Mouse (Mus musculus) midbrain, embryonic 15.5 days (tissue): ENCODE data around the gene Peli2. TPM values are rescaled to one million over a fixed set of nuclear protein-coding genes. Genes with fewer than 3 reads are reported as not detected.

ENCODE experiments used
- ATAC-seq: fragments of 200-750 bp; cut with Nextera tagmentation; replicated peaks from 2 replicates; pipeline ENCODE4 v1.8.0; 2017; ENCODE audit warnings: moderate TSS enrichment
- H3K27ac ChIP-seq: fragments of 300-500 bp; sonication (generic); 2 replicates; pipeline ENCODE4 v1.5.1; 2015; ENCODE audit warnings: mild to moderate bottlenecking, inconsistent platforms
- H3K27me3 ChIP-seq: fragments of 300-500 bp; sonication (generic); replicated peaks from 2 replicates; pipeline ENCODE4 v1.6.1; 2015; ENCODE audit warnings: inconsistent platforms
- H3K36me3 ChIP-seq: fragments of 300-500 bp; sonication (generic); replicated peaks from 2 replicates; pipeline ENCODE4 v1.6.1; 2015; ENCODE audit warnings: inconsistent platforms
- H3K4me1 ChIP-seq: fragments of 300-500 bp; sonication (generic); 2 replicates; pipeline ENCODE4 v1.6.1; 2015; ENCODE audit warnings: inconsistent platforms
- H3K4me2 ChIP-seq: fragments of 300-500 bp; sonication (generic); 2 replicates; pipeline ENCODE4 v1.6.1; 2015; ENCODE audit warnings: inconsistent platforms, mild to moderate bottlenecking, moderate library complexity
- H3K4me3 ChIP-seq: fragments of 300-500 bp; sonication (generic); 2 replicates; pipeline ENCODE4 v1.5.1; 2015; ENCODE audit warnings: mild to moderate bottlenecking, inconsistent platforms
- H3K9ac ChIP-seq: fragments of 300-500 bp; sonication (generic); 2 replicates; pipeline ENCODE4 v1.6.1; 2015; ENCODE audit warnings: mild to moderate bottlenecking, inconsistent platforms
- H3K9me3 ChIP-seq: fragments of 300-500 bp; sonication (generic); 2 replicates; pipeline ENCODE4 v1.6.1; 2016; ENCODE audit warnings: inconsistent platforms
- WGBS: fragments of 180-500 bp; shearing (Covaris S2); methylation state at CpG from one replicate; pipeline ENCODE4 v1.1.7; 2015; ENCODE audit warnings: mixed read lengths; 5-methylcytosine and 5-hydroxymethylcytosine counted together
- polyA plus RNA-seq: library from polyadenylated mRNA; unstranded; fragments of >200 nt; fragmentation: Nextera tagmentation; extraction: Ambion mirVana; gene quantifications from 2 replicates; pipeline ENCODE4 v1.2.1, GENCODE M21; 2015

The Peli2 gene
- polyA plus RNA-seq, 1 experiment from 2014 or later: 8.5 TPM

GRCm38 (mm10) chr14:48289602-48290599, 169.3 kb downstream of the Peli2 start:
- H3K27me3 ChIP-seq: no peaks in the 10 kb centered on the region
- H3K4me2 ChIP-seq: no peak overlapping the region
- H3K4me3 ChIP-seq: no peak overlapping the region
- no peak overlapping the region for H3K9ac ChIP-seq
- H3K27ac ChIP-seq: no peak overlapping the region
- ATAC-seq: no peak
- H3K4me1 ChIP-seq: no peaks in the 10 kb centered on the region
- 76% methylated on average over 10 of the region's 10 CpGs for WGBS
- no peaks in the 10 kb centered on the region for H3K9me3 ChIP-seq
- H3K36me3 ChIP-seq: no peaks in the 10 kb centered on the region

- Histone ChIP-seq H3K9ac (no peak overlapping the region), H3K27ac (no peak overlapping the region), H3K9me3 (no peaks in the 10 kb centered on the region), H3K4me1 (peaks cover 6% of the 10 kb centered on the region; the same call in 1 of the 2 replicates), H3K27me3 (no peaks in the 10 kb centered on the region), H3K4me3 (no peak overlapping the region), H3K4me2 (no peak overlapping the region), H3K36me3 (no peaks in the 10 kb centered on the region)
- 91% methylated on average over 7 of the region's 7 CpGs for WGBS
- ATAC-seq: no peak
Observed at GRCm38 (mm10) chr14:48293498-48293897, 172.9 kb downstream of the Peli2 start.

- no peak overlapping the region for H3K9ac ChIP-seq
- H3K9me3 ChIP-seq: no peaks in the 10 kb centered on the region
- H3K4me1 ChIP-seq: peaks cover 6% of the 10 kb centered on the region; the same call in 1 of the 2 replicates
- no peak for ATAC-seq
- H3K27me3 ChIP-seq: no peaks in the 10 kb centered on the region
- H3K36me3 ChIP-seq: no peaks in the 10 kb centered on the region
- no peak overlapping the region for H3K4me3 ChIP-seq
- WGBS: 59% methylated on average over 5 of the region's 5 CpGs
- H3K27ac ChIP-seq: 0 out of 2 replicates have a peak overlapping the region, but pooled peaks have one; percentile 20
- 0 out of 2 replicates have a peak overlapping the region, but pooled peaks have one; percentile 1 for H3K4me2 ChIP-seq
Observed at GRCm38 (mm10) chr14:48295410-48295809, 174.8 kb downstream of the Peli2 start.

DNA sequence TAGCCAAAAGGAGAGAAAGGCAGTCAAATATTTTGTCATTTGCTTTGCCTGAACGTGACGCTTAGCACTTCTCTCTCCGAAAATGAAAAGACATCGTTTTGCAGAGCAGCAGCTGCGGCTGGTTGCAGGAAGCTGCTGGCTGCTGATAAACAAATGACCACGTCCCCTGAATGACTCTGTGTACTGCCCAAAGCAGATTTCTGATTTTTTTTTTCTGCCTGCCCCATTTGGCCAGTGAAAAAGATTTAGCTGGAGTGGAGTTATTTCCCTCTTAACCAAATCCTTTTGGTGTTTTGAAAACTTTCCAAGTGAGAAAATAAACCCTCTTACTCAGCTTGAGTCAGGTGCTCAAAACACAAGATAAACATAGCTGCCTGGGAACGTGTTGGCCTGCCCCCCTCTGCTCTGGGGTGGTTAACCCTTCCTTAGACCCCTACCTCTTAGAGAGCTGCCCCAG, 175.2 kb downstream of the Peli2 start:
- Histone ChIP-seq H3K9ac (no peak overlapping the region), H3K27me3 (no peaks in the 10 kb centered on the region), H3K9me3 (no peaks in the 10 kb centered on the region), H3K4me1 (peaks cover 6% of the 10 kb centered on the region; the same call in 1 of the 2 replicates), H3K4me2 (0 out of 2 replicates have a peak overlapping the region, but pooled peaks have one; percentile 1), H3K36me3 (no peaks in the 10 kb centered on the region), H3K27ac (0 out of 2 replicates have a peak overlapping the region, but pooled peaks have one; percentile 20), H3K4me3 (no peak overlapping the region)
- ATAC-seq: no peak
- 38% methylated on average over 7 of the region's 7 CpGs for WGBS

DNA sequence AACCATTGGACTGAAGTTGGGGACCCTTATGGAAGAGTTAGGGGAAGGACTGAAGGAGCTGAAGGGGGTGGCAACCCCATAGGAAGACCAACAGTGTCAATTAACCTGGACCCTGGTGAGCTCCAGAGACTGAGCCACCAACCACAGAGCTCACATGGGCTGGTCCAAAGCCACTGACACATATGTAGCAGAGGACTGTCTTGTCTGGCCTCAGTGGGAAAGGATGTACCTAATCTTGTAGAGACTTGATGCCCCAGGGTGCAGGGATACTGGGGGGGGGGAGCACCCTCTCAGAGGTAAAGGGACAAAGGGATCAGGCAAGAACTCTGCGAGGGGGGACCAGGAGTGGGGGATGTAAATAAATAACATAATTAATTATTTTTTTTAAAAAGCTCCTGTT, 176.2 kb downstream of the Peli2 start:
- no peak for ATAC-seq
- WGBS: 81% methylated on average over 1 of the region's 1 CpGs

GRCm38 (mm10) chr14:48302471-48303186, 182.0 kb downstream of the Peli2 start:
- WGBS: 82% methylated on average over 10 of the region's 10 CpGs
- Histone ChIP-seq H3K9ac (no peak overlapping the region), H3K27ac (no peak overlapping the region), H3K4me3 (no peak overlapping the region), H3K36me3 (no peaks in the 10 kb centered on the region), H3K4me2 (no peak overlapping the region), H3K9me3 (no peaks in the 10 kb centered on the region), H3K27me3 (no peaks in the 10 kb centered on the region), H3K4me1 (no peaks in the 10 kb centered on the region)
- no peak for ATAC-seq

More for the DNA sequence above, 176.2 kb downstream of the Peli2 start:
- Histone ChIP-seq H3K4me3 (no peak overlapping the region), H3K4me2 (no peak overlapping the region), H3K4me1 (peaks cover 6% of the 10 kb centered on the region; the same call in 1 of the 2 replicates), H3K9me3 (no peaks in the 10 kb centered on the region), H3K36me3 (no peaks in the 10 kb centered on the region), H3K27me3 (no peaks in the 10 kb centered on the region), H3K27ac (no peak overlapping the region), H3K9ac (no peak overlapping the region)

DNA sequence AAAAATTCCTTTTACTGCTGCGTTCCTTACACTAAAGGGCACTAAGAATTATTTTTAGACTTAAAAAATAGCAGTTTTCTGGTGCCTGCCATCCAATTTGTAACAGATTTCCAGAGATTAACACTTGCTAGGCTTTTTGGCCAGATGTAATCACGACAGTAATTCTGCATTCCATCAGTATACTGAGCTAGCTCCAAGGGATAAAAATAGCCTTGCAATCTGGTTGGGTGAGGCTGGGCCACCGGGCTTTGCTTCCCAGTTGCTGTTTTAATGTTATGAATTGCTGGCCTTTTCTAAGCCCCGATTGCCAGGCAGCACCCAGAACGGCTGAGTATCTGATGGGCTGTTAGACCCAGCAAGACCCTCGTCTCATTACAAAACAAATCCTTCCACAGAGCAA, 182.6 kb downstream of the Peli2 start:
- H3K9me3 ChIP-seq: no peaks in the 10 kb centered on the region
- no peak for ATAC-seq
- 61% methylated on average over 6 of the region's 6 CpGs for WGBS

DNA sequence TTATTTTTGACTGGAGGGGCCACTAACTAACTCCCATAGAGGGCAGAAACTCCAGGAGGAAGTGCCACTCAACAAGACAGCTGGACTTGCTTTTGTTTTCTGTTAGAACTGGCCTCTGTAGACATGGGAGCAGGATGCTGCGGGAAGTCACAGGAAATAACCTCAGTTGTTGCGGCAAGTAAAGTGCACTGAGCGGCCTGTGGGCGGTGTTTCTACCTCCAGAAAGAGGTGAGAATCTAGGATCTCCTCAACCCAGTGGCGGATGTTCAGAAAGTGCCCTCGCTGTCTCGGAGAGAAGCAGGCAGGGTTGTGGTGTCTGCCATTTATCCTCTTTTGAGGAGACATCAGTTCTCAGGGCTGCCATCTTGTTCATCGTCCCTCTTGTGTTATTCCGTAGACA, 183.2 kb downstream of the Peli2 start:
- no peak for ATAC-seq
- no peaks in the 10 kb centered on the region for H3K9me3 ChIP-seq
- no peak overlapping the region for H3K27ac ChIP-seq
- no peak overlapping the region for H3K4me2 ChIP-seq
- H3K27me3 ChIP-seq: no peaks in the 10 kb centered on the region
- H3K4me1 ChIP-seq: no peaks in the 10 kb centered on the region
- no peak overlapping the region for H3K4me3 ChIP-seq
- no peaks in the 10 kb centered on the region for H3K36me3 ChIP-seq
- no peak overlapping the region for H3K9ac ChIP-seq
- WGBS: 92% methylated on average over 9 of the region's 9 CpGs

More for the DNA sequence above, 182.6 kb downstream of the Peli2 start:
- no peaks in the 10 kb centered on the region for H3K36me3 ChIP-seq
- no peak overlapping the region for H3K4me3 ChIP-seq
- H3K4me1 ChIP-seq: no peaks in the 10 kb centered on the region
- H3K27me3 ChIP-seq: no peaks in the 10 kb centered on the region
- H3K27ac ChIP-seq: no peak overlapping the region
- no peak overlapping the region for H3K4me2 ChIP-seq
- no peak overlapping the region for H3K9ac ChIP-seq

GRCm38 (mm10) chr14:48313234-48313633, 192.6 kb downstream of the Peli2 start:
- no peak overlapping the region for H3K9ac ChIP-seq
- WGBS: 72% methylated on average over 3 of the region's 3 CpGs
- ATAC-seq: no peak

DNA sequence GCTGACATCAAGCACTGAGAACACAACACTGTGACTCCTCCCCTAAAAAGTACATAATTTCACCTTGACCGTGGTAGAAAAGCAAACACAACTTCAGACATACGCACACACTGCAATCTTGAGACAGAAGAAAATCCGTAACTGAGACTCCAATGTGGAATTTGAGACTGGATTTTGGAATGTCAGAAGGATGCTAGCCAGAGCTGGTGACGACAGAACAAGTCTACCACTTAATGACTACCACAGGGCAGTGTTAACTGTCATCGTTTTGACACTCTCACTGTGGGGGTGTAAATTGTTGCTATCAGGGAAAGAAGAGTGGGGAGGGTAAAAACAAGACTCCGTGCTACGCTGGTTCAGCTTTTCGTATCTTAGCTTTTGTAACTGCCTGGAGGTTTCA, 195.8 kb downstream of the Peli2 start:
- Histone ChIP-seq H3K36me3 (no peaks in the 10 kb centered on the region), H3K4me1 (no peaks in the 10 kb centered on the region), H3K27ac (no peak overlapping the region), H3K4me2 (no peak overlapping the region), H3K9me3 (no peaks in the 10 kb centered on the region), H3K27me3 (no peaks in the 10 kb centered on the region), H3K9ac (no peak overlapping the region), H3K4me3 (no peak overlapping the region)
- whole genome bisulfite sequencing: 79% methylated on average over 8 of the region's 8 CpGs
- no peak for ATAC-seq

More at GRCm38 (mm10) chr14:48313234-48313633, 192.6 kb downstream of the Peli2 start:
- Histone ChIP-seq H3K4me3 (no peak overlapping the region), H3K27me3 (no peaks in the 10 kb centered on the region), H3K27ac (no peak overlapping the region), H3K4me1 (no peaks in the 10 kb centered on the region), H3K36me3 (no peaks in the 10 kb centered on the region), H3K4me2 (no peak overlapping the region), H3K9me3 (no peaks in the 10 kb centered on the region)

- peak; percentile 63 for ATAC-seq
- H3K27ac ChIP-seq: no peak overlapping the region
- H3K4me1 ChIP-seq: no peaks in the 10 kb centered on the region
- H3K9ac ChIP-seq: no peak overlapping the region
- H3K36me3 ChIP-seq: no peaks in the 10 kb centered on the region
- no peak overlapping the region for H3K4me3 ChIP-seq
- peak overlapping the region; percentile 17; the same call in 1 of the 2 replicates for H3K4me2 ChIP-seq
- H3K9me3 ChIP-seq: no peaks in the 10 kb centered on the region
- no peaks in the 10 kb centered on the region for H3K27me3 ChIP-seq
- WGBS: 59% methylated on average over 18 of the region's 18 CpGs
Observed at GRCm38 (mm10) chr14:48323771-48324459, 203.3 kb downstream of the Peli2 start.
